Mouse (Mus musculus): ENCODE measurements around the gene Slc16a5.

GRCm38 (mm10) chr11:115433342-115433741 lies 28.9 kb upstream of the Slc16a5 start:
- TF ChIP-seq CTCF (IDR thresholded peaks at IDR 0.05; ENCODE audit: low read depth, low read length) (no peak), POLR2A (IDR thresholded peaks at IDR 0.05; ENCODE audit: insufficient read depth, low read length) (no peak)
